Mouse (Mus musculus) small intestine, adult 2 months (tissue): Measurements from ENCODE around the gene Lif. TPM values are rescaled to one million over a fixed set of nuclear protein-coding genes. Genes with fewer than 3 reads are reported as not detected.

ENCODE experiments used
- H3K27ac ChIP-seq: fragments of 200-500 bp; 2 replicates; pipeline ENCODE4 v1.5.1; 2012; ENCODE audit warnings: low read depth, low read length, control low read depth, inconsistent platforms; ENCODE audit not compliant: insufficient read depth
- H3K27me3 ChIP-seq: fragments of 200-500 bp; 2 replicates; pipeline ENCODE4 v1.6.1; 2012; ENCODE audit warnings: mild to moderate bottlenecking, moderate library complexity, low read length, inconsistent platforms; ENCODE audit not compliant: control insufficient read depth, insufficient read depth
- H3K36me3 ChIP-seq: fragments of 200-500 bp; 2 replicates; pipeline ENCODE4 v1.6.1; 2012; ENCODE audit warnings: mild to moderate bottlenecking, low read length, control low read depth, inconsistent platforms; ENCODE audit not compliant: control insufficient read depth, insufficient read depth
- H3K4me1 ChIP-seq: fragments of 200-500 bp; 2 replicates; pipeline ENCODE4 v1.6.1; 2012; ENCODE audit warnings: low read length, inconsistent platforms, mixed read lengths; ENCODE audit not compliant: control insufficient read depth, insufficient read depth, insufficient read length
- H3K4me3 ChIP-seq: fragments of 200-500 bp; 2 replicates; pipeline ENCODE4 v1.5.1; 2012; ENCODE audit warnings: low read depth, mild to moderate bottlenecking, control low read depth, inconsistent platforms, low read length, moderate library complexity
- CTCF ChIP-seq: fragments of 200-500 bp; IDR thresholded peaks from 2 replicates; pipeline ENCODE4 v1.5.1; 2012; ENCODE audit warnings: low read depth, mild to moderate bottlenecking, control low read depth, inconsistent platforms, low read length, moderate library complexity, mixed read lengths; ENCODE audit not compliant: insufficient replicate concordance, insufficient read length; ENCODE audit errors: extremely low read depth
- POLR2A ChIP-seq: fragments of 200-500 bp; IDR thresholded peaks from 2 replicates; pipeline ENCODE4 v1.6.1; 2012; ENCODE audit warnings: low read depth, mild to moderate bottlenecking, control low read depth, inconsistent platforms, low read length, moderate library complexity
- WGBS: fragments of 180-500 bp; shearing (Covaris S2); methylation state at CpG from one replicate; pipeline ENCODE4 v1.1.7; 2018; 5-methylcytosine and 5-hydroxymethylcytosine counted together
- polyA plus RNA-seq: library from polyadenylated mRNA; depleted of rRNA; stranded (reverse); fragments of >200 nt; gene quantifications from 2 replicates; pipeline ENCODE4 v1.2.3, GENCODE M21; 2012

The Lif gene
- polyA plus RNA-seq, 1 experiment, result 5.6 TPM

DNA sequence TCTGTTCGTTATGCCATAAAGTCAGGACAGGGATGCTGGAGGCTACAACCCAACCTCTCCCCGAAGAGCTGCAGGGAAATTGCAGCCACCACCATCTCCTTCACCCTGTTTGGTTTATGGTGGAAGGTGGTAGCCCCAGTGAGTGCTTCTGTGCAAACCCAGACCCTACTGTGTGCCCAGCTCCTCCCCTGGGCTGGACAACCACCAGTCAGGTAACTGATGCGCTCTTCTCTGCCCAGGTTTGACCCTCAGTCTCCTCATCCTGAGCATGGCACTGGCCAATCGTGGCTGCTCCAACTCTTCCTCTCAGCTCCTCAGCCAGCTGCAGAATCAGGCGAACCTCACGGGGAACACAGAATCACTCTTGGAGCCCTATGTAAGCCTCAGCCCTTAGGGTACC, 19.2 kb upstream of the Lif start:
- peaks cover 6% of the 10 kb centered on the region for H3K4me1 ChIP-seq
- no peak for TF ChIP-seq CTCF
- no peak for TF ChIP-seq POLR2A
- H3K27ac ChIP-seq, result no peak overlapping the region
- no peak overlapping the region for H3K4me3 ChIP-seq
- 82% methylated on average over 6 of the region's 6 CpGs for WGBS
- H3K36me3 ChIP-seq, result no peaks in the 10 kb centered on the region
- no peaks in the 10 kb centered on the region for H3K27me3 ChIP-seq

GRCm38 (mm10) chr11:4239691-4240090, 17.7 kb upstream of the Lif start:
- Histone ChIP-seq H3K27ac (no peak overlapping the region), H3K4me3 (no peak overlapping the region), H3K4me1 (peaks cover 6% of the 10 kb centered on the region), H3K27me3 (no peaks in the 10 kb centered on the region), H3K36me3 (no peaks in the 10 kb centered on the region)
- TF ChIP-seq POLR2A, result no peak
- no peak for TF ChIP-seq CTCF
- 94% methylated on average over 23 of the region's 23 CpGs for WGBS

DNA sequence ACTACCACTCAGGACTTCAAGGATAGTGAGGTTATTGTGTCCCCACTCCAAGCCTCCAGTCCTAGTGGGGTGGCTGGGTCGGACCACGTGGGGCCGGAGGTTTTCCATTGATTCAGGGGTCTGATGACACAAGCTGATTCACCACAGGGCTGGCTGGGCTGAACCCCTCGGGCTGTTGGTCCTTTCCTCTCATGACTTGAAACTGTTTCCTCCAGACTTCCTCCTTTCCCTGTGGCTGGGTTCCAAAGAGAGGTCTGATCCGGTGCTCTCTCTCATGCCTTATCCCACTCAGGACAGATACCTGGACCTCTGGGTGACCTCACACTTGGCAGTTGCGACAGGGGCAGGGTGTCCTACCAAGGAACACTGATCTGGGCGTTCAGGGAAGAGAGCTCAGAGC, 17.2 kb upstream of the Lif start:
- Histone ChIP-seq H3K36me3 (no peaks in the 10 kb centered on the region), H3K27me3 (no peaks in the 10 kb centered on the region), H3K4me3 (no peak overlapping the region), H3K27ac (no peak overlapping the region), H3K4me1 (peaks cover 6% of the 10 kb centered on the region)
- WGBS, result 75% methylated on average over 7 of the region's 7 CpGs
- TF ChIP-seq CTCF (no peak), POLR2A (no peak)

DNA sequence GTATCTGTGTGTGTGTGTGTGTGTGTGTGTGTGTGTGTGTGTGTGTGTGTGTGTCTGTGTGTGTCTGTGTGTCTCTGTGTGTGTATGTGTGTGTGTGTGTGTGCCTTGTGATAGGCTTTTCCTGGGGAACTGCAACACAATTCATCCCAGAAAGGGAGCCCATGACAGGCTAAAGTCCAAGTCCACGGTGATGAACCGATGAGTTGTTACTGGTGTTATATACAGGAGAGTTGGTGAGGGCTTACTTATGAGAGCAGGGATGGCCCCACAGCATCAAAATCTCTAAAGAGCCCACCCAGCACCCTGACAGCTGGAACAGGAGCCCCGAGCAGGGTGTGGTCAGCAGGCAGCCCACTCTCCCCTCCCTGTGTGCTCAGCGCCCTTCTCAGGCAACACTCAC, 16.2 kb upstream of the Lif start:
- WGBS, result 34% methylated on average over 4 of the region's 4 CpGs
- Histone ChIP-seq H3K4me3 (no peak overlapping the region), H3K36me3 (no peaks in the 10 kb centered on the region), H3K4me1 (peaks cover 6% of the 10 kb centered on the region), H3K27me3 (no peaks in the 10 kb centered on the region), H3K27ac (no peak overlapping the region)
- TF ChIP-seq CTCF, result no peak
- TF ChIP-seq POLR2A, result no peak

DNA sequence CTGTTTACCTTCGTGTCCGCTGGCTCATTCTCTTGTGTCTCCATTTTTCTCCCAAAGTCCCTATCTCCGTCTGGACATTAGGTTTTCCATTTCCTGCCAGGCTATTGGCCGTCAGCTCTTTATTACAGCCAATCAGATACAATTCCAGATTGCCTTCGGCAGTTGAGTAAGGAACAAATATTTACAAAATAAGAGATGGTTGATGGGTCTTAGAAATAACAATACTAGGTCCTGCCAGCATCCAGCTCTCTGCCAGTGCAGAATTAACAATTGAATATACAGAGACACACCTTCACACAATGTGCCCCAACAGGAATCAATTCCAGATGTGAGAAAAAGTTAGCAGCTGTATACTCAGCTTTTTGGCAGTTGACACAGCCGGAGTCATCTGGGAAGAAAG, 11.2 kb upstream of the Lif start:
- WGBS, result 58% methylated on average over 6 of the region's 6 CpGs
- peaks cover 5% of the 10 kb centered on the region; the same call in 1 of the 2 replicates for H3K4me1 ChIP-seq
- H3K27me3 ChIP-seq, result no peaks in the 10 kb centered on the region
- no peak overlapping the region for H3K27ac ChIP-seq
- TF ChIP-seq POLR2A, result no peak
- no peak for TF ChIP-seq CTCF
- H3K36me3 ChIP-seq, result no peaks in the 10 kb centered on the region
- no peak overlapping the region for H3K4me3 ChIP-seq

- H3K4me3 ChIP-seq, result no peak overlapping the region
- TF ChIP-seq CTCF, result no peak
- no peak for TF ChIP-seq POLR2A
- H3K36me3 ChIP-seq, result no peaks in the 10 kb centered on the region
- H3K4me1 ChIP-seq, result peaks cover 6% of the 10 kb centered on the region
- 53% methylated on average over 4 of the region's 4 CpGs for WGBS
- no peak overlapping the region for H3K27ac ChIP-seq
- H3K27me3 ChIP-seq, result no peaks in the 10 kb centered on the region
Observed at GRCm38 (mm10) chr11:4246623-4247022, 10.7 kb upstream of the Lif start.

DNA sequence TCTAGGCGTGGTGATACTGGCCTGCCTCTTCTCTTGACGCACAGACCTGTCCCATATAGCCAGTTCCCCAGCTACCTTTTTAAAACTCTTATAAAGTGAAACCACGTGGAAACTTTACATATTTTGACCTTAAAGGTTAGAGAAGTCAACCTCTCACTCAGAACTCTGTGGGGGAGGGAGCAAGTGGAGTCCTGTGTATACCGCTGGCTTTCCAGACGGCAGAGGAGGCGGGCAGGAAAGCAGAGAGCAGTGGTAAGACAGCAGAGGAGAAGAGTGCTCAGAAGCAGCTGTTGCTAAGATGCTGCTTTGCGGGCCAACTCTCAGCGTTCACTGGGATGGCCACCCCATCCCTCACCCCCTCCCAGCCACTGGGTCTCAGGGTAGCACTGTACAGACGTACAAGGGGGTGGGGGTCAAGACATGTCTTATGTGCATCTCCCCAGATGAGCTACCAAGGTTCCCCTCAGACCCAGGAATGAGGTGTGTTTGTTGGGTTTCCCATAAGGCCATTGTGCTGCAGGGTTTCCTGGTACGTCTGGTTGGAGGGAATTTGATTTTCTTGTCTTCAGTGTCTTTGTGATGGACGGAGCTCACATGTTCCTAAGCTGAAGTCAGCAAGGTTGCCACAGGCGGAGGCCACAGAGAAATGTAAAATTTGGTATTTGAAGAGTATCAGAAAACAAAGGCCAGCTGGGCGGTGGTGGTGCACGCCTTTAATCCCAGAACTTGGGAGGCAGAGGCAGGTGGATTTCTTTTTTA, 10.0 kb upstream of the Lif start:
- Histone ChIP-seq H3K36me3 (no peaks in the 10 kb centered on the region), H3K27me3 (no peaks in the 10 kb centered on the region), H3K4me3 (no peak overlapping the region), H3K27ac (no peak overlapping the region), H3K4me1 (peaks cover 13% of the 10 kb centered on the region)
- WGBS, result 82% methylated on average over 14 of the region's 14 CpGs
- TF ChIP-seq POLR2A, result no peak
- no peak for TF ChIP-seq CTCF

GRCm38 (mm10) chr11:4249151-4249550, 8.2 kb upstream of the Lif start:
- H3K27ac ChIP-seq, result peak overlapping the region; percentile 87
- H3K4me1 ChIP-seq, result peaks cover 13% of the 10 kb centered on the region
- 40% methylated on average over 3 of the region's 3 CpGs for WGBS
- H3K4me3 ChIP-seq, result no peak overlapping the region
- H3K27me3 ChIP-seq, result no peaks in the 10 kb centered on the region
- H3K36me3 ChIP-seq, result no peaks in the 10 kb centered on the region
- TF ChIP-seq CTCF (no peak), POLR2A (no peak)
